ENCODE assay signal across 8 mouse cellular contexts in the genomic region with DNA sequence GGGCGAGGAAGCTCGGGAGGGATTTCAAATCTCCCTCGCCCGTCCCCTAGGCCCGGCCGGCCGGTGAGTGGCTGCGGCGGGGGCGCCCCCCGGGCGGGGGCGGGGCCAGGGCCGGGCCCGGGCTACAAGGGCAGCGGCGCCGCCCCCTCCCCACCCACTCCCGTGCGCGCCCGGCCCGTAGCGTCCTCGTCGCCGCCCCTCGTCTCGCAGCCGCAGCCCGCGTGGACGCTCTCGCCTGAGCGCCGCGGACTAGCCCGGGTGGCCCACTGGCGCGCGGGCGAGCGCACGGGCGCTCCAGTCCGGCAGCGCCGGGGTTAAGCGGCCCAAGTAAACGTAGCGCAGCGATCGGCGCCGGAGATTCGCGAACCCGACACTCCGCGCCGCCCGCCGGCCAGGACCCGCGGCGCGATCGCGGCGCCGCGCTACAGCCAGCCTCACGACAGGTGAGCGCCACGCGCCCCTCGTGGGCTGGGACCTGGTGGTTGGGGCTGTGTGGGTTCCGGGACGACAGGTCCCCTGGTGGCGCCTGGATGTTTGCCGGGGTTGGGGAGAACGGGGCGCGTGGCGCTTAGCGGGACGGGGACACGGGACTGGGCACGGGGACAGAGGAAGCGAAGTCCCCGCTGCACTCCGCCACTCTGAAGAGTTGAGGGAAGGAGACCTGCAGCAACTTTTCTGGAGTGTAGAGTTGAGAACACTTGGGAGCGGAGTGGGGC. TPM values are rescaled to one million over a fixed set of nuclear protein-coding genes. Genes with fewer than 3 reads are reported as not detected.
A peak's percentile ranks its signal among the peaks of the same experiment; 100 is the strongest.
DNase-seq lines count a peak whose midpoint lies in the region; ATAC-seq lines count a peak whose summit lies in the region.

A gene (plus strand): TSS at position 153 of the 716 bp plus-strand sequence.

- H3K4me3 ChIP-seq in forebrain, embryonic 16.5 days (replicated peaks; ENCODE audit: low read length) = peak within 1 kb of the TSS; percentile 60

- H3K9ac ChIP-seq in forebrain, embryonic 16.5 days (replicated peaks; ENCODE audit: low read depth, low read length) = peak within 1 kb of the TSS; percentile 72

- no peak within 1 kb of the TSS for H3K27ac ChIP-seq in forebrain, embryonic 16.5 days (ENCODE audit: low read length)

- no peaks in the 10 kb centered on the region for H3K36me3 ChIP-seq in forebrain, embryonic 16.5 days (ENCODE audit: control insufficient read depth, insufficient read depth)

- H3K4me2 ChIP-seq in forebrain, embryonic 16.5 days (ENCODE audit: low read length) = peak within 1 kb of the TSS; percentile 73

- WGBS in forebrain, embryonic 16.5 days = under 1% methylated on average over 75 of the region's 93 CpGs

- H3K9me3 ChIP-seq in forebrain, embryonic 16.5 days (ENCODE audit: control insufficient read depth, low read length) = no peaks in the 10 kb centered on the region

- DNase-seq in MN1 (ENCODE audit: low spot score) = peak; percentile 82
- peak; percentile 51 for DNase-seq in cerebellum, adult 11-12 months
- peak; percentile 67 for DNase-seq in heart, postnatal 4 days
- DNase-seq in layer of hippocampus, postnatal 14 days (ENCODE audit: low spot score in 2 of 2) = peak; percentile 27 to 52
- DNase-seq in lung, postnatal 14 days = peak; percentile 61
- peak; percentile 50 for DNase-seq in ovary, postnatal 10 days (ENCODE audit: low spot score)
- peak; percentile 48 to 49 for DNase-seq in thymus, postnatal 36 days

- no peaks in the 10 kb centered on the region for H3K27me3 ChIP-seq in forebrain, embryonic 16.5 days (replicated peaks; ENCODE audit: control insufficient read depth, insufficient read depth, low read length)

- H3K4me1 ChIP-seq in forebrain, embryonic 16.5 days (replicated peaks; ENCODE audit: control insufficient read depth, insufficient read depth, low read length) = peaks cover 12% of the 10 kb centered on the region

- ATAC-seq in forebrain, embryonic 16.5 days = peak; percentile 92

RNA-seq across cellular contexts. Expression of the gene that starts here (rescaled TPM):
- 3.1 and 3.4 TPM in 2 replicates for polyA plus RNA-seq in forebrain, embryonic 16.5 days (2015; fragmentation: Nextera tagmentation; extraction: Ambion mirVana)
- 1 to 10 TPM; 3.0 to 3.5 TPM for total RNA-seq in heart, postnatal 4 days (2021)
- 1 to 10 TPM; 2.1 TPM for total RNA-seq in layer of hippocampus, postnatal 14 days (2021)
